Mouse (Mus musculus): ENCODE data around the gene Gm49630.
"Not testable (repeated sequence)": the region's sequence is repeated elsewhere in the genome, so short reads cannot be mapped to it uniquely, and the experiment has no call there.

DNA sequence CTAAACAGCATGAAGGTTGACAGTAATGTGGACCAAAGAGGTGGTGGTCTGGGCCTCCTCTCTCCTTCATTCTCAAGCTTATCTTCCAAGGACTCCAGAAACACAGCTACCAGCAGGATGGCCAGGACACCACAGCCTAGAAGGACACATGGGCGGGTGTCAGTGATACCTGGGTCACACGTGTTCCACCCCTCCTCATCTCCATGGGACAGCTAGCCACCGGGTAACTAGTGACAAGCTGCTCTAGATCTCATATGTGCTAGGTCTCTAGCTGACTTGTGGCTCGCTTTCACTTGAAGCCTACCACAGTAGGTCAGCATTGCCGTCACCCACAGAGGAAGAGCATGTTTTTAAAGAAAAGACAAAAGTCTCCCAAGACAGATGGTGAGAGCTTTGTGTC lies at the start of gene Gm49630:
- not testable (repeated sequence) for TF ChIP-seq POLR2A (IDR thresholded peaks at IDR 0.05; ENCODE audit: insufficient read depth, low read length); CTCF (IDR thresholded peaks at IDR 0.05; ENCODE audit: low read depth, low read length); EP300 (IDR thresholded peaks at IDR 0.05; ENCODE audit: insufficient read depth, low read depth, low read length)
